Mouse (Mus musculus): Measurements from ENCODE around the gene Wscd2.

DNA sequence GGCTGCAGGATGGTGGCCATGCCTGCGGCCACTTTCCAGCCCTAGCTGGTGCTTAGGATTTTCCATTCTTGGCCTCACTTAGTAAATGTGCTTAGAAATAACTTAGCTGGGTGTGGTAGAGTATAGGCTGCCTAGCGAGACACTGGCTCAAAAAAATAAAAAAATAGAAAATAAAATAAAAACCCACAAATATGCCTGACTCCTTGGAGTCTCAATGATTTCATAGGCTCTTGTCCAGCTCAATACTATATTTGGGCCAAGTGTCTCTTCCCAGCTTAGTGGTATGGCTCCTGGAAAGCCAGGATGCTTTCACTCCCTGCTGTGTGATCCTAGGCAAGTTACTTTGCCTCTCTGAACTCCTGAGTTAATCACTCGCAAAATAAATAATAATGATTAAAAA is 139.1 kb downstream of the Wscd2 start:
- TF ChIP-seq CTCF (IDR thresholded peaks at IDR 0.05; ENCODE audit: low read depth) = no peak
- no peak for TF ChIP-seq EP300 (IDR thresholded peaks at IDR 0.05; ENCODE audit: low read depth)
